Mouse (Mus musculus): Measurements from ENCODE around the gene Hist1h2ag.

- no peak for TF ChIP-seq CTCF (IDR thresholded peaks at IDR 0.05; ENCODE audit: low read depth)
- TF ChIP-seq EP300 (IDR thresholded peaks at IDR 0.05; ENCODE audit: low read depth), result no peak
Observed at GRCm38 (mm10) chr13:22045311-22045710, 2.6 kb upstream of the Hist1h2ag start.
